8 mouse cellular contexts compared by ENCODE assay signal in the genomic region with DNA sequence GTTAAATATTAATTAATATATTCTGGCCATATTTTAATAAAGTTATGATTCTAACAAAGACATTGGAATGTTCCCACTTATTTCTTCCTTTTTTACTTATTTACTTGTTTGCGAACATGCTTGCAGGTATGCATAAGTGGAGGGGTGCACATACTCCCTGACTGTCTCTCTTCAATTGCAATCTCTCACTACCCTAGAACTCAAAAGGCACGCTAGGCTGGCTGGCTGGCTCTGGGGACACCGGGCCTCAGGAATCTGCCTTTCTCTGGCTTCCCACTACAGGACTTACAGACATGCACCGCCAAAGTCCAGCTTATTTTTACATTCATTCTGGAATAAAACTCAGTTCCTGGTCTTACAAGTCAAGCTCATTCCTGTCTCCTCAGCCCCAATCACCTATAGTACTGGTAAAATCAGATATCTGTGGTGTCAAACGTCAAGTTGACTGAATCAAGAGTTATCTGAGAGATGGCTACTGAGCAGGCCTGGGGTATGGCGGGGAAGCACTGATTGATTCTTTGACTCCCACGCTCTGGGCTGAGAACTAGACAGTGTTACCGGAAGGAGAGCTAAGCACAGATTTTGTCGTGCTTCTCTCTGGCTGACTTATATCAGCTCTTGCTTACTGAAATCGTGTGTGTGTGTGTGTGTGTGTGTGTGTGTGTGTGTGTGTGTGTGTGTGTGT. TPM values are rescaled to one million over a fixed set of nuclear protein-coding genes. Genes with fewer than 3 reads are reported as not detected.
DNase-seq lines count a peak whose midpoint lies in the region; ATAC-seq and TF ChIP-seq lines count a peak whose summit lies in the region.

No protein-coding gene starts in this region.

- TF ChIP-seq POLR2A in heart, adult 2 months (IDR thresholded peaks at IDR 0.05; ENCODE audit: insufficient read depth, low read depth, low read length): no peak

- no peaks in the 10 kb centered on the region for H3K9me3 ChIP-seq in lung, postnatal 0 days (ENCODE audit: low read length)
- no peaks in the 10 kb centered on the region for H3K9me3 ChIP-seq in hindbrain, embryonic 16.5 days (ENCODE audit: control insufficient read depth, low read length)
- no peaks in the 10 kb centered on the region for H3K9me3 ChIP-seq in neural tube, embryonic 15.5 days (replicated peaks)

- H3K4me3 ChIP-seq in heart, adult 2 months: no peak overlapping the region
- H3K4me3 ChIP-seq in lung, postnatal 0 days (ENCODE audit: low read depth, low read length): no peak overlapping the region
- H3K4me3 ChIP-seq in hindbrain, embryonic 16.5 days (ENCODE audit: low read length): no peak overlapping the region
- H3K4me3 ChIP-seq in neural tube, embryonic 15.5 days (replicated peaks): no peak overlapping the region

- intact Hi-C loops in heart, adult 2 months (cut with DNase I): loop anchor here (1.0 to 5.0 kb wide), 3 partner anchors 25 to 303 kb away; no protein-coding TSS in a partner anchor

- H3K9ac ChIP-seq in heart, adult 2 months (ENCODE audit: low read depth, low read length): peak overlapping the region; percentile 31; the same call in 1 of the 2 replicates
- no peak overlapping the region for H3K9ac ChIP-seq in lung, postnatal 0 days (replicated peaks; ENCODE audit: low read depth)
- H3K9ac ChIP-seq in hindbrain, embryonic 16.5 days (ENCODE audit: low read depth, low read length): no peak overlapping the region
- no peak overlapping the region for H3K9ac ChIP-seq in neural tube, embryonic 15.5 days (replicated peaks)

- H3K4me1 ChIP-seq in heart, adult 2 months (ENCODE audit: control insufficient read depth, insufficient read depth, low read length): peaks cover 1% of the 10 kb centered on the region
- H3K4me1 ChIP-seq in lung, postnatal 0 days (ENCODE audit: insufficient read depth, low read depth, low read length): no peaks in the 10 kb centered on the region
- H3K4me1 ChIP-seq in hindbrain, embryonic 16.5 days (ENCODE audit: control insufficient read depth, insufficient read depth, low read depth, low read length): no peaks in the 10 kb centered on the region
- H3K4me1 ChIP-seq in neural tube, embryonic 15.5 days: no peaks in the 10 kb centered on the region

- WGBS in heart, adult 2 months: 40% methylated on average over 10 of the region's 10 CpGs
- WGBS in lung, postnatal 0 days: 54% methylated on average over 10 of the region's 10 CpGs
- 60% methylated on average over 10 of the region's 10 CpGs for WGBS in hindbrain, embryonic 16.5 days
- whole genome bisulfite sequencing in neural tube, embryonic 15.5 days: 60% methylated on average over 10 of the region's 10 CpGs

- H3K4me2 ChIP-seq in lung, postnatal 0 days (replicated peaks; ENCODE audit: low read depth, low read length): no peak overlapping the region
- peak overlapping the region; percentile 3; the same call in 1 of the 2 replicates for H3K4me2 ChIP-seq in hindbrain, embryonic 16.5 days (ENCODE audit: low read length)
- H3K4me2 ChIP-seq in neural tube, embryonic 15.5 days: peak overlapping the region; percentile 17

- no peak for TF ChIP-seq CTCF in heart, adult 2 months (IDR thresholded peaks at IDR 0.05)
- TF ChIP-seq CTCF in lung, postnatal 0 days (IDR thresholded peaks at IDR 0.05): no peak

- H3K79me2 ChIP-seq in heart, adult 2 months (replicated peaks; ENCODE audit: control insufficient read depth, insufficient read depth, low read length): no peaks in the 10 kb centered on the region

- no peak overlapping the region for H3K27ac ChIP-seq in heart, adult 2 months
- no peak overlapping the region for H3K27ac ChIP-seq in lung, postnatal 0 days (ENCODE audit: low read length)
- no peak overlapping the region for H3K27ac ChIP-seq in hindbrain, embryonic 16.5 days (ENCODE audit: low read depth, low read length)
- H3K27ac ChIP-seq in neural tube, embryonic 15.5 days (replicated peaks): no peak overlapping the region

- no peak for DNase-seq in heart, adult 2 months
- no peak for DNase-seq in heart, adult 18-20 months
- peak; percentile 14 for DNase-seq in lung, postnatal 10 days
- DNase-seq in lung, postnatal 0 days (ENCODE audit: low spot score): no peak
- DNase-seq in adrenal gland, postnatal 36 days: no peak
- DNase-seq in gastrocnemius, adult 18-20 months (ENCODE audit: low spot score): no peak

- no peak for ATAC-seq in lung, postnatal 0 days
- ATAC-seq in hindbrain, embryonic 16.5 days: peak; percentile 52; the same call in 1 of the 2 replicates
- ATAC-seq in neural tube, embryonic 15.5 days (ENCODE audit: low FRiP score): peak; percentile 54; the same call in 1 of the 2 replicates

- no peaks in the 10 kb centered on the region for H3K27me3 ChIP-seq in heart, adult 2 months (ENCODE audit: control insufficient read depth, insufficient read depth, low read length)
- H3K27me3 ChIP-seq in lung, postnatal 0 days (replicated peaks; ENCODE audit: insufficient read depth, low read length): no peaks in the 10 kb centered on the region
- H3K27me3 ChIP-seq in hindbrain, embryonic 16.5 days (replicated peaks; ENCODE audit: control insufficient read depth, insufficient read depth, low read length): no peaks in the 10 kb centered on the region
- no peaks in the 10 kb centered on the region for H3K27me3 ChIP-seq in neural tube, embryonic 15.5 days (replicated peaks)

- H3K36me3 ChIP-seq in heart, adult 2 months (ENCODE audit: control insufficient read depth, insufficient read depth, low read length): no peaks in the 10 kb centered on the region
- H3K36me3 ChIP-seq in lung, postnatal 0 days (ENCODE audit: insufficient read depth, low read length): no peaks in the 10 kb centered on the region
- H3K36me3 ChIP-seq in hindbrain, embryonic 16.5 days (ENCODE audit: control insufficient read depth, insufficient read depth, low read length): no peaks in the 10 kb centered on the region
- no peaks in the 10 kb centered on the region for H3K36me3 ChIP-seq in neural tube, embryonic 15.5 days

- no peak for TF ChIP-seq EP300 in heart, adult 2 months (IDR thresholded peaks at IDR 0.05; ENCODE audit: insufficient read depth, low read depth, low read length)
- TF ChIP-seq EP300 in lung, postnatal 0 days (IDR thresholded peaks at IDR 0.05): no peak

RNA-seq across cellular contexts. Expression of gene Tfpi, which starts 21.9 kb away (rescaled TPM):
- 10 to 100 TPM; 54.1 to 56.9 TPM for total RNA-seq in heart, adult 2 months (2021)
- polyA plus RNA-seq in heart, adult 2 months (2012; rRNA removed): 19.9 and 56.8 TPM in 2 replicates
- 10 to 100 TPM; 48.7 to 70.1 TPM for total RNA-seq in heart, adult 18-20 months (2021)
- polyA plus RNA-seq in lung, postnatal 0 days (2015; fragmentation: Nextera tagmentation; extraction: Ambion mirVana): 35.7 and 41.4 TPM in 2 replicates
- 18.7 and 19.1 TPM in 2 replicates for polyA plus RNA-seq in hindbrain, embryonic 16.5 days (2015; fragmentation: Nextera tagmentation; extraction: Ambion mirVana)
- 21.2 and 25.9 TPM in 2 replicates for polyA plus RNA-seq in neural tube, embryonic 15.5 days (2015; fragmentation: Nextera tagmentation; extraction: Ambion mirVana)
- 10 to 100 TPM; 40.1 to 67.1 TPM for total RNA-seq in adrenal gland, postnatal 36 days (2021)
- 1 to 10 TPM; 2.2 to 2.9 TPM for total RNA-seq in gastrocnemius, adult 18-20 months (2021)

RNA-seq across cellular contexts. Expression of gene Calcrl, which starts 29.5 kb away (rescaled TPM):
- total RNA-seq in heart, adult 2 months (2021): 10 to 100 TPM; 23.2 to 25.6 TPM
- 8.2 and 13.9 TPM in 2 replicates for polyA plus RNA-seq in heart, adult 2 months (2012; rRNA removed)
- total RNA-seq in heart, adult 18-20 months (2021): 10 to 100 TPM; 25.3 to 27.4 TPM
- polyA plus RNA-seq in lung, postnatal 0 days (2015; fragmentation: Nextera tagmentation; extraction: Ambion mirVana): 347 and 455 TPM in 2 replicates
- polyA plus RNA-seq in hindbrain, embryonic 16.5 days (2015; fragmentation: Nextera tagmentation; extraction: Ambion mirVana): 13.9 and 16.5 TPM in 2 replicates
- polyA plus RNA-seq in neural tube, embryonic 15.5 days (2015; fragmentation: Nextera tagmentation; extraction: Ambion mirVana): 23.2 and 26.9 TPM in 2 replicates
- total RNA-seq in adrenal gland, postnatal 36 days (2021): 10 to 100 TPM; 19.9 to 38.5 TPM
- total RNA-seq in gastrocnemius, adult 18-20 months (2021): 10 to 100 TPM; 11.1 TPM

Comparison
In these comparisons a context has a peak if more than half of its experiments do, and no peak if none do; other contexts are left out.
1. RNA of gene Tfpi, which starts 21.9 kb away (total RNA-seq): 48.7 to 70.1 TPM in heart, adult 18-20 months, 40.1 to 67.1 TPM in adrenal gland, postnatal 36 days and 54.1 to 56.9 TPM in heart, adult 2 months; 2.2 to 2.9 TPM in gastrocnemius, adult 18-20 months; every median in the first group is over 10 times any median in the second.